Mouse (Mus musculus) liver, adult 2 months (tissue): ENCODE measurements around the gene Fam187a. TPM values are rescaled to one million over a fixed set of nuclear protein-coding genes. Genes with fewer than 3 reads are reported as not detected.

ENCODE experiments used
- DNase-seq: peaks from one replicate; pipeline ENCODE4 v3.0.0-alpha.2; 2011; ENCODE audit warnings: low read depth, low spot score; ENCODE audit errors: extremely low read depth
- H3K27ac ChIP-seq: fragments of 200-500 bp; replicated peaks from 2 replicates; pipeline ENCODE4 v1.5.1; 2012; ENCODE audit warnings: low read depth, mild to moderate bottlenecking, control low read depth, inconsistent platforms, low read length; ENCODE audit not compliant: insufficient read depth
- H3K27me3 ChIP-seq: fragments of 200-500 bp; 2 replicates; pipeline ENCODE4 v1.6.1; 2012; ENCODE audit warnings: mild to moderate bottlenecking, moderate library complexity, low read length, inconsistent platforms; ENCODE audit not compliant: control insufficient read depth, insufficient read depth
- H3K36me3 ChIP-seq: fragments of 200-500 bp; 2 replicates; pipeline ENCODE4 v1.6.1; 2012; ENCODE audit warnings: low read length, inconsistent platforms; ENCODE audit not compliant: control insufficient read depth, insufficient read depth
- H3K4me1 ChIP-seq: fragments of 200-500 bp; 2 replicates; pipeline ENCODE4 v1.6.1; 2011; ENCODE audit warnings: low read length; ENCODE audit not compliant: control insufficient read depth, insufficient read depth
- H3K4me3 ChIP-seq: fragments of 200-500 bp; 2 replicates; pipeline ENCODE4 v1.5.1; 2011; ENCODE audit warnings: low read depth, mild to moderate bottlenecking, control low read depth, low read length, moderate library complexity; ENCODE audit not compliant: insufficient read depth
- H3K79me2 ChIP-seq: fragments of 200-500 bp; 2 replicates; pipeline ENCODE4 v1.6.1; 2012; ENCODE audit warnings: inconsistent platforms, mild to moderate bottlenecking, low read length, moderate library complexity; ENCODE audit not compliant: control insufficient read depth, insufficient read depth
- H3K9ac ChIP-seq: fragments of 200-500 bp; 2 replicates; pipeline ENCODE4 v1.6.1; 2012; ENCODE audit warnings: low read depth, mild to moderate bottlenecking, control low read depth, inconsistent platforms, low read length
- CTCF ChIP-seq: fragments of 200-500 bp; IDR thresholded peaks from 2 replicates; pipeline ENCODE4 v1.5.1; 2011; ENCODE audit warnings: low read depth, low read length, control low read depth
- POLR2A ChIP-seq: fragments of 200-500 bp; IDR thresholded peaks from 2 replicates; pipeline ENCODE4 v1.6.1; 2011; ENCODE audit warnings: low read length, control low read depth; ENCODE audit not compliant: insufficient read depth; ENCODE audit errors: extremely low read depth
- WGBS: fragments of 180-500 bp; shearing (Covaris S2); methylation state at CpG from one replicate; pipeline ENCODE4 v1.1.7; 2018; 5-methylcytosine and 5-hydroxymethylcytosine counted together
- polyA plus RNA-seq: library from polyadenylated mRNA; depleted of rRNA; stranded (reverse); fragments of >200 nt; gene quantifications from 2 replicates; pipeline ENCODE4 v1.2.3, GENCODE M21; 2012
- total RNA-seq: library from RNA; depleted of rRNA; stranded (reverse); fragments of >200 nt; gene quantifications from 2 replicates; pipeline ENCODE4 v1.2.3, GENCODE M21; 2014

Gene Fam187a
- total and polyA plus RNA-seq, 2 experiments = not detected

GRCm38 (mm10) chr11:102887433-102887832 lies 2.5 kb downstream of the Fam187a start:
- no peak overlapping the region for H3K4me3 ChIP-seq
- H3K27me3 ChIP-seq = no peaks in the 10 kb centered on the region
- H3K27ac ChIP-seq = no peak overlapping the region
- H3K36me3 ChIP-seq = no peaks in the 10 kb centered on the region
- DNase-seq = no peak
- H3K79me2 ChIP-seq = no peaks in the 10 kb centered on the region
- H3K4me1 ChIP-seq = no peaks in the 10 kb centered on the region
- H3K9ac ChIP-seq = no peak overlapping the region
- TF ChIP-seq POLR2A (no peak), CTCF (no peak)
- WGBS = 71% methylated on average over 4 of the region's 5 CpGs

GRCm38 (mm10) chr11:102888135-102888534 lies 3.2 kb downstream of the Fam187a start:
- WGBS = 48% methylated on average over 3 of the region's 3 CpGs
- no peak for TF ChIP-seq POLR2A
- TF ChIP-seq CTCF = no peak
- Histone ChIP-seq H3K36me3 (no peaks in the 10 kb centered on the region), H3K4me3 (no peak overlapping the region), H3K27ac (no peak overlapping the region), H3K4me1 (0 out of 2 replicates have a peak, but pooled peaks cover under 1% of the 10 kb centered on the region), H3K27me3 (no peaks in the 10 kb centered on the region), H3K79me2 (no peaks in the 10 kb centered on the region), H3K9ac (no peak overlapping the region)
- no peak for DNase-seq

GRCm38 (mm10) chr11:102890096-102890495 lies 5.1 kb downstream of the Fam187a start:
- Histone ChIP-seq H3K9ac (no peak overlapping the region), H3K4me3 (no peak overlapping the region), H3K79me2 (no peaks in the 10 kb centered on the region), H3K4me1 (peaks cover 5% of the 10 kb centered on the region; the same call in 1 of the 2 replicates), H3K36me3 (no peaks in the 10 kb centered on the region), H3K27me3 (no peaks in the 10 kb centered on the region), H3K27ac (no peak overlapping the region)
- TF ChIP-seq CTCF = no peak
- no peak for TF ChIP-seq POLR2A
- WGBS = 79% methylated on average over 5 of the region's 5 CpGs
- DNase-seq = no peak

- Histone ChIP-seq H3K36me3 (no peaks in the 10 kb centered on the region), H3K27me3 (no peaks in the 10 kb centered on the region), H3K4me3 (peak overlapping the region; percentile 18; the same call in 1 of the 2 replicates), H3K9ac (peak overlapping the region; percentile 55), H3K27ac (no peak overlapping the region), H3K79me2 (no peaks in the 10 kb centered on the region), H3K4me1 (peaks cover 5% of the 10 kb centered on the region; the same call in 1 of the 2 replicates)
- 4% methylated on average over 43 of the region's 43 CpGs for WGBS
- TF ChIP-seq CTCF (peak; percentile 75), POLR2A (no peak)
- peak; percentile 39 for DNase-seq
Measured at GRCm38 (mm10) chr11:102893015-102893651, 8.2 kb downstream of the Fam187a start.

- no peak for DNase-seq
- Histone ChIP-seq H3K27ac (no peak overlapping the region), H3K4me1 (peaks cover 5% of the 10 kb centered on the region; the same call in 1 of the 2 replicates), H3K79me2 (no peaks in the 10 kb centered on the region), H3K4me3 (no peak overlapping the region), H3K36me3 (no peaks in the 10 kb centered on the region), H3K27me3 (no peaks in the 10 kb centered on the region), H3K9ac (no peak overlapping the region)
- 87% methylated on average over 4 of the region's 4 CpGs for WGBS
- TF ChIP-seq CTCF (no peak), POLR2A (no peak)
Measured at GRCm38 (mm10) chr11:102894716-102895115, 9.7 kb downstream of the Fam187a start.

GRCm38 (mm10) chr11:102895779-102896178 lies 10.8 kb downstream of the Fam187a start:
- peaks cover 5% of the 10 kb centered on the region; the same call in 1 of the 2 replicates for H3K4me1 ChIP-seq
- no peaks in the 10 kb centered on the region for H3K79me2 ChIP-seq
- no peak for DNase-seq
- TF ChIP-seq CTCF = no peak
- TF ChIP-seq POLR2A = no peak
- WGBS = 70% methylated on average over 9 of the region's 9 CpGs
- no peak overlapping the region for H3K9ac ChIP-seq
- H3K27me3 ChIP-seq = no peaks in the 10 kb centered on the region
- H3K27ac ChIP-seq = no peak overlapping the region
- H3K4me3 ChIP-seq = no peak overlapping the region
- no peaks in the 10 kb centered on the region for H3K36me3 ChIP-seq
